Mouse (Mus musculus): ENCODE measurements at regions not wholly inside any gene's neighbourhood (a gene's known extent, or its start where the extent isn't known, plus 50 kb on each side); places are given as distances from the start of the nearest gene placed in this dataset.

GRCm38 (mm10) chr9:23009462-23010183, 213.3 kb upstream of the Bmper start:
- ATAC-seq (ENCODE audit: insufficient read depth) (no peak), DNase-seq (ENCODE audit: low read depth in 3 of 3, low spot score in 3 of 3) (no peak)
- no peaks in the 10 kb centered on the region for H3K27me3 ChIP-seq (ENCODE audit: control insufficient read depth, insufficient read depth, low read length)
- H3K36me3 ChIP-seq (replicated peaks; ENCODE audit: control insufficient read depth, insufficient read depth, low read depth), result no peaks in the 10 kb centered on the region
- H3K9ac ChIP-seq (replicated peaks), result no peak overlapping the region
- H3K4me1 ChIP-seq (replicated peaks; ENCODE audit: control insufficient read depth in 2 of 2, insufficient read depth in 2 of 2, low read length in 1 of 2), result no peaks in the 10 kb centered on the region; a peak in 1 of 4 replicates
- H3K9me3 ChIP-seq (ENCODE audit: control insufficient read depth, low read length), result no peaks in the 10 kb centered on the region
- WGBS (ENCODE audit: insufficient replicate concordance), result 8% methylated on average over 24 of the region's 24 CpGs
- no peak overlapping the region for H3K27ac ChIP-seq
- TF ChIP-seq EP300 (IDR thresholded peaks at IDR 0.05; ENCODE audit: low read depth), result no peak
- TF ChIP-seq CTCF (IDR thresholded peaks at IDR 0.05; ENCODE audit: low read depth), result no peak
- H3K4me3 ChIP-seq (ENCODE audit: insufficient read depth in 1 of 2, low read depth in 2 of 2, low read length in 2 of 2), result no peak overlapping the region
- no peak overlapping the region for H3K4me2 ChIP-seq (ENCODE audit: low read depth)

- DNase-seq (ENCODE audit: low read depth in 3 of 3, low spot score in 3 of 3) (no peak), ATAC-seq (ENCODE audit: insufficient read depth) (no peak)
- no peaks in the 10 kb centered on the region for H3K27me3 ChIP-seq (ENCODE audit: control insufficient read depth, insufficient read depth, low read length)
- H3K9me3 ChIP-seq (ENCODE audit: control insufficient read depth, low read length), result no peaks in the 10 kb centered on the region
- H3K36me3 ChIP-seq (replicated peaks; ENCODE audit: control insufficient read depth, insufficient read depth, low read depth), result no peaks in the 10 kb centered on the region
- H3K4me2 ChIP-seq (ENCODE audit: low read depth), result no peak overlapping the region
- no peak overlapping the region for H3K4me3 ChIP-seq (ENCODE audit: insufficient read depth in 1 of 2, low read depth in 2 of 2, low read length in 2 of 2)
- no peak overlapping the region for H3K27ac ChIP-seq
- TF ChIP-seq CTCF (IDR thresholded peaks at IDR 0.05; ENCODE audit: low read depth) (no peak), EP300 (IDR thresholded peaks at IDR 0.05; ENCODE audit: low read depth) (no peak)
- no peak overlapping the region for H3K9ac ChIP-seq (replicated peaks)
- WGBS (ENCODE audit: insufficient replicate concordance), result 31% methylated on average over 7 of the region's 7 CpGs
- H3K4me1 ChIP-seq (replicated peaks; ENCODE audit: control insufficient read depth in 2 of 2, insufficient read depth in 2 of 2, low read length in 1 of 2), result no peaks in the 10 kb centered on the region
Observed at GRCm38 (mm10) chr9:23011316-23011959, 211.4 kb upstream of the Bmper start.

GRCm38 (mm10) chr9:23012130-23012529, 210.7 kb upstream of the Bmper start:
- no peaks in the 10 kb centered on the region for H3K27me3 ChIP-seq (ENCODE audit: control insufficient read depth, insufficient read depth, low read length)
- WGBS (ENCODE audit: insufficient replicate concordance), result 28% methylated on average over 5 of the region's 5 CpGs
- H3K36me3 ChIP-seq (replicated peaks; ENCODE audit: control insufficient read depth, insufficient read depth, low read depth), result no peaks in the 10 kb centered on the region
- H3K4me2 ChIP-seq (ENCODE audit: low read depth), result no peak overlapping the region
- no peak for TF ChIP-seq EP300 (IDR thresholded peaks at IDR 0.05; ENCODE audit: low read depth)
- no peak for TF ChIP-seq CTCF (IDR thresholded peaks at IDR 0.05; ENCODE audit: low read depth)
- H3K4me1 ChIP-seq (replicated peaks; ENCODE audit: control insufficient read depth in 2 of 2, insufficient read depth in 2 of 2, low read length in 1 of 2), result no peaks in the 10 kb centered on the region
- no peaks in the 10 kb centered on the region for H3K9me3 ChIP-seq (ENCODE audit: control insufficient read depth, low read length)
- DNase-seq (ENCODE audit: low read depth in 3 of 3, low spot score in 3 of 3) (no peak), ATAC-seq (ENCODE audit: insufficient read depth) (no peak)
- no peak overlapping the region for H3K9ac ChIP-seq (replicated peaks)
- H3K27ac ChIP-seq, result no peak overlapping the region
- H3K4me3 ChIP-seq (ENCODE audit: insufficient read depth in 1 of 2, low read depth in 2 of 2, low read length in 2 of 2), result no peak overlapping the region

- 85% methylated on average over 1 of the region's 1 CpGs for WGBS (ENCODE audit: insufficient replicate concordance)
- no peak for ATAC-seq (ENCODE audit: insufficient read depth)
- no peak overlapping the region for H3K9ac ChIP-seq (replicated peaks)
- TF ChIP-seq CTCF (IDR thresholded peaks at IDR 0.05; ENCODE audit: low read depth), result peak; percentile 53
- TF ChIP-seq EP300 (IDR thresholded peaks at IDR 0.05; ENCODE audit: low read depth), result no peak
- H3K4me2 ChIP-seq (ENCODE audit: low read depth), result no peak overlapping the region
- no peaks in the 10 kb centered on the region for H3K4me1 ChIP-seq (replicated peaks; ENCODE audit: control insufficient read depth in 2 of 2, insufficient read depth in 2 of 2, low read length in 1 of 2)
- no peak for DNase-seq (ENCODE audit: low read depth in 3 of 3, low spot score in 3 of 3)
- no peak overlapping the region for H3K4me3 ChIP-seq (ENCODE audit: insufficient read depth in 1 of 2, low read depth in 2 of 2, low read length in 2 of 2)
- H3K9me3 ChIP-seq (ENCODE audit: control insufficient read depth, low read length), result no peaks in the 10 kb centered on the region
- no peaks in the 10 kb centered on the region for H3K36me3 ChIP-seq (replicated peaks; ENCODE audit: control insufficient read depth, insufficient read depth, low read depth)
- H3K27ac ChIP-seq, result no peak overlapping the region
- H3K27me3 ChIP-seq (ENCODE audit: control insufficient read depth, insufficient read depth, low read length), result no peaks in the 10 kb centered on the region
Observed at GRCm38 (mm10) chr9:23016733-23017132, 206.1 kb upstream of the Bmper start.

GRCm38 (mm10) chr9:23024061-23024460, 198.8 kb upstream of the Bmper start:
- Histone ChIP-seq H3K9ac (replicated peaks) (no peak overlapping the region), H3K4me1 (replicated peaks; ENCODE audit: control insufficient read depth in 2 of 2, insufficient read depth in 2 of 2, low read length in 1 of 2) (no peaks in the 10 kb centered on the region), H3K4me3 (ENCODE audit: insufficient read depth in 1 of 2, low read depth in 2 of 2, low read length in 2 of 2) (no peak overlapping the region), H3K27ac (no peak overlapping the region), H3K9me3 (ENCODE audit: control insufficient read depth, low read length) (no peaks in the 10 kb centered on the region), H3K36me3 (replicated peaks; ENCODE audit: control insufficient read depth, insufficient read depth, low read depth) (no peaks in the 10 kb centered on the region), H3K4me2 (ENCODE audit: low read depth) (no peak overlapping the region), H3K27me3 (ENCODE audit: control insufficient read depth, insufficient read depth, low read length) (no peaks in the 10 kb centered on the region)
- DNase-seq (ENCODE audit: low read depth in 3 of 3, low spot score in 3 of 3) (no peak), ATAC-seq (ENCODE audit: insufficient read depth) (no peak)
- no peak for TF ChIP-seq CTCF (IDR thresholded peaks at IDR 0.05; ENCODE audit: low read depth)
- TF ChIP-seq EP300 (IDR thresholded peaks at IDR 0.05; ENCODE audit: low read depth), result no peak
- 58% methylated on average over 5 of the region's 5 CpGs for WGBS (ENCODE audit: insufficient replicate concordance)

Measured in liver, embryonic 14.5 days (tissue).